Mouse (Mus musculus): ENCODE data around the gene Zmym5. TPM values are rescaled to one million over a fixed set of nuclear protein-coding genes. Genes with fewer than 3 reads are reported as not detected.

Zmym5 gene
- 1 to 10 TPM in 1 of 2 experiments, under 1 TPM in 1; 0.16 to 3.2 TPM for polyA plus RNA-seq (2012; fragmentation: generic; extraction: Trizol)

DNA sequence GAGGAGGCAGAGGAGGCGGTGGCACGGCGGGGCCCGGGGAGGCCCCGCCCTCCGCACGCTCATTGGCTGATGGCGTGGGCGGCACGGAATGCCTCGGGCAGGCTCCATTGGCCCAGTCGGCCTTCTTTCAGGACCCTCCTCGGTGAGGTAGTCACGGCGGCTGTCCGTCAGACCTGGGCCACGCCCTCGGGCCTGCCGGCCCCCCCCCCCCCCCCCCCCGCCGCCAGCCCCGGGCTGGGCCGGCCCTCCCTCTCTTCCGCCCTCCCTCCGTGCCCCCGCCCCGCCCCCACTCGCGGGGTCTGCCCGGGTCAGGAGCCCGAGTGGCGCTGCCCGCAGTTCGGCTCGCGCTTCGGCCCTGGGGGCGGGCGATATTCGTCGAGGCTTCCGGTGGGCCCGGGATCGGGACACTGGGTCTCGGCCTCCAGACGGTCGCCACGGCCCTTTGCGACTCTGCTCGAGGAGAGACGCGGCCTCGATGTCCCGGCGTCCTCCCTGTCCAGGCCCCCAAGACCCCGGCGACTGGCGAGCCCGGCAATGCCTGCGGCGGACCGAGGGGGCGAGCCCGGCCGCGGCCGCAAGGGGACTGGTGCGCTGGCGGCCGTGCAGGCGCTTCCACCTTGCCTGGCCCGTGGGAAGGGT is at the start of gene Zmym5:
Gene Zmym5 (minus strand): TSS at position 16 of the 639 bp plus-strand sequence.

DNA sequence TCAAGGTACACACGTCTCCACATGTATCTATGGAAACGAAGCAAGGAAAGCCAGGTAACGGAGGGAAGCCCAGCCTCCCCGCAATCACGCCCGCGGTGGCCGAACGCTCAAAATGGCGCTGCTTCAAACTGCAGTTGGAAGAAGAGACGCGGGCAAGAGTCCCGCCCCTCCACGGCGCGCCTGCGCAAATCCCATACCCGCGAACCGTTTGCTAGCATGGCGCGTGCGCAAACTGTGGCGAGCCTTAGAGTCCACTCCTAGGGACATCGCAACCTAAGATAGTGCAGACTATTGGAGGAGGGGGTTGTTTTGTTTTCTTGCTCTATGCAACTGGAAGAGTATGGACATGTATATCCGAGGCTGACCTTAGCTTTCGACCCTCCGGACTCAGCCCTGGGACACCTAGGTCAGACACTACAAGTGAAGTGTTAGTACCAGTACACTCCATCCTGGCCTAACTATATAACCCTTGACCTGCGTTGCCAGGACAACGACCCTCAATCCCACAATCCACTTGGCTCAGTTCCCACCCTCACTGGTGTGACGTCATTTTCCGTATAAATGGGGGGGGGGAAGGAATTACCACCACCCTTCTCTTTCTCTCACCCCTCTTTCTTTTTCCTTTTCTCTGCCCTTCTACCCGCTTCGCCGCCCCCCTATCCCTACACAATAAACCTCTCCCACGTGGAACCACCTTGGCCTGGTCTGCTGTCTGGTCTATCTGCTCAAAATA is 33.1 kb downstream of the Zmym5 start, which contains the start of gene Pspc1:
Gene Pspc1 (minus strand): TSS at position 117 of the 733 bp plus-strand sequence.

Other genes starting within 250 kb of the Zmym5 start
- 1 to 10 TPM in 1 of 2 experiments, under 1 TPM in 1; 0.09 to 2.1 TPM for gene Cenpj, start 236.3 kb downstream of the Zmym5 start, polyA plus RNA-seq (2012; fragmentation: generic; extraction: Trizol)
- gene Parp4, start 236.1 kb downstream of the Zmym5 start, polyA plus RNA-seq (2012; fragmentation: generic; extraction: Trizol): 1 to 10 TPM; 1.6 to 9.9 TPM
- 1 to 10 TPM; 1.5 to 4.7 TPM for gene Mphosph8, start 143.5 kb downstream of the Zmym5 start, polyA plus RNA-seq (2012; fragmentation: generic; extraction: Trizol)
- gene Pspc1, start 33.4 kb downstream of the Zmym5 start, polyA plus RNA-seq (2012; fragmentation: generic; extraction: Trizol): 10 to 100 TPM in 1 of 2 experiments, 1 to 10 TPM in 1; 1.3 to 11.0 TPM
- gene Zmym2, start 74.9 kb upstream of the Zmym5 start, polyA plus RNA-seq (2012; fragmentation: generic; extraction: Trizol): 1 to 10 TPM in 1 of 2 experiments, under 1 TPM in 1; 0.25 to 3.2 TPM
- not detected for gene Gja3, start 246.4 kb upstream of the Zmym5 start, polyA plus RNA-seq (2012; fragmentation: generic; extraction: Trizol)